Mouse (Mus musculus): ENCODE results near the gene Ano2.

GRCm38 (mm10) chr6:125925861-125926260, 235.6 kb downstream of the Ano2 start:
- TF ChIP-seq CTCF (conservative IDR thresholded peaks at IDR 0.05; ENCODE audit: low read length) (no peak), NANOG (IDR thresholded peaks at IDR 0.05; ENCODE audit: borderline replicate concordance, low read length) (no peak), POU5F1 (IDR thresholded peaks at IDR 0.05; ENCODE audit: borderline replicate concordance, low read length) (no peak)
